18 mouse cellular contexts compared by ENCODE assay signal in the genomic region with DNA sequence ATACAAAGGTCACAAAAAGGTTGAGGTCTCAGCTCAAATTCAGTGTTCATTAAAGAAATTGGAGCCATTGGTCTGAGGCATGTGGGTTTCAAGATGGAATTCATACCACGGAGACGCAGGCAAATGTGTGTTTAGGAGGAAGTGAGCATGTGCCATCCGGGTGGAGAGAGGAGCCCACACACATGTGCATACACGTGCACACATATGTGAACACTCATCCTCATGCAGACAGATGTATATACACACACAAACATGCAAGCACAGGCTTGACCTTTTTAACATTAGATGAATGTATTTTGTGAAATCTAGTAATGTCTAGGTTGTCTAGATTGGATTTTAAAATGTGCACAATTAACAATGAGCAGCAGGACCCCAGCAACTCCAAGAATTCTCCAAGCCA. TPM values are rescaled to one million over a fixed set of nuclear protein-coding genes. Genes with fewer than 3 reads are reported as not detected.
"Had no signal": no experiment of that assay in that cellular context is flagged by ENCODE, and none has a peak within 500 bp of the region (broad histone marks: within the 10 kb centered on the region; RNA-seq: fewer than 3 reads in every experiment).

No protein-coding gene starts in this region.

- DNase-seq: kidney, adult 2 months; kidney, postnatal 25 days; lung, adult 2 months; lung, postnatal 36 days; midbrain, embryonic 14.5 days; thymus, adult 2 months; thymus, postnatal 36 days had no signal

- H3K27me3 ChIP-seq: kidney, embryonic 15.5 days; limb, embryonic 12.5 days; neural tube, embryonic 15.5 days; stomach, embryonic 15.5 days had no signal

- H3K4me2 ChIP-seq: kidney, embryonic 15.5 days; limb, embryonic 12.5 days; neural tube, embryonic 15.5 days; stomach, embryonic 15.5 days had no signal

- H3K9me3 ChIP-seq: kidney, embryonic 15.5 days; limb, embryonic 12.5 days; midbrain, embryonic 10.5 days; neural tube, embryonic 15.5 days; stomach, embryonic 15.5 days had no signal

- H3K4me3 ChIP-seq: kidney, embryonic 15.5 days; left cerebral cortex, adult 2 months; limb, embryonic 12.5 days; midbrain, embryonic 10.5 days; myocyte; neural tube, embryonic 15.5 days; stomach, embryonic 15.5 days had no signal

- H3K9ac ChIP-seq: kidney, embryonic 15.5 days; limb, embryonic 12.5 days; neural tube, embryonic 15.5 days; stomach, embryonic 15.5 days had no signal

- H3K27ac ChIP-seq: kidney, embryonic 15.5 days; left cerebral cortex, adult 2 months; limb, embryonic 12.5 days; midbrain, embryonic 10.5 days; neural tube, embryonic 15.5 days; stomach, embryonic 15.5 days had no signal

- ATAC-seq: inflammation-experienced regulatory T-cells, adult 6 months; lung, postnatal 0 days had no signal

- H3K36me3 ChIP-seq: kidney, embryonic 15.5 days; limb, embryonic 12.5 days; midbrain, embryonic 10.5 days; neural tube, embryonic 15.5 days; stomach, embryonic 15.5 days had no signal

RNA-seq across cellular contexts. Expression of a gene that starts 6.6 kb away (rescaled TPM):
- polyA plus RNA-seq: inflammation-experienced regulatory T-cells, adult 6 months; kidney, adult 2 months; kidney, embryonic 15.5 days; limb, embryonic 12.5 days; liver, adult 2 months; lung, adult 2 months; midbrain, embryonic 10.5 days; midbrain, embryonic 14.5 days; neural tube, embryonic 11.5 days; neural tube, embryonic 15.5 days had no signal
